Mouse (Mus musculus) hindbrain, embryonic 13.5 days (tissue): ENCODE measurements around the gene Rai1. TPM values are rescaled to one million over a fixed set of nuclear protein-coding genes. Genes with fewer than 3 reads are reported as not detected.

ENCODE experiments used
- ATAC-seq: fragments of 200-750 bp; cut with Nextera tagmentation; 2 replicates; pipeline ENCODE4 v1.8.0; 2017; ENCODE audit warnings: moderate TSS enrichment; ENCODE audit not compliant: low FRiP score
- H3K27ac ChIP-seq: fragments of 300-500 bp; sonication (generic); 2 replicates; pipeline ENCODE4 v1.5.1; 2015; ENCODE audit warnings: inconsistent platforms, mild to moderate bottlenecking, moderate library complexity
- H3K27me3 ChIP-seq: fragments of 300-500 bp; sonication (generic); 2 replicates; pipeline ENCODE4 v1.6.1; 2015; ENCODE audit warnings: mild to moderate bottlenecking, inconsistent platforms
- H3K36me3 ChIP-seq: fragments of 300-500 bp; sonication (generic); 2 replicates; pipeline ENCODE4 v1.6.1; 2015; ENCODE audit warnings: mild to moderate bottlenecking, inconsistent platforms
- H3K4me1 ChIP-seq: fragments of 300-500 bp; sonication (generic); replicated peaks from 2 replicates; pipeline ENCODE4 v1.6.1; 2015; ENCODE audit warnings: inconsistent platforms
- H3K4me2 ChIP-seq: fragments of 300-500 bp; sonication (generic); 2 replicates; pipeline ENCODE4 v1.6.1; 2015; ENCODE audit warnings: inconsistent platforms, mild to moderate bottlenecking, moderate library complexity
- H3K4me3 ChIP-seq: fragments of 300-500 bp; sonication (generic); 2 replicates; pipeline ENCODE4 v1.5.1; 2015; ENCODE audit warnings: mild to moderate bottlenecking, inconsistent platforms
- H3K9ac ChIP-seq: fragments of 300-500 bp; sonication (generic); 2 replicates; pipeline ENCODE4 v1.6.1; 2015; ENCODE audit warnings: mild to moderate bottlenecking, inconsistent platforms
- H3K9me3 ChIP-seq: fragments of 300-500 bp; sonication (generic); 2 replicates; pipeline ENCODE4 v1.6.1; 2016; ENCODE audit warnings: inconsistent platforms
- WGBS: fragments of 180-500 bp; shearing (Covaris S2); methylation state at CpG from one replicate; pipeline ENCODE4 v1.1.7; 2015; 5-methylcytosine and 5-hydroxymethylcytosine counted together
- polyA plus RNA-seq: library from polyadenylated mRNA; unstranded; fragments of >200 nt; fragmentation: Nextera tagmentation; extraction: Ambion mirVana; gene quantifications from 2 replicates; pipeline ENCODE4 v1.2.1, GENCODE M21; 2015

The Rai1 gene
- polyA plus RNA-seq, 1 experiment from 2014 or later, result 32.6 TPM

- peaks cover 73% of the 10 kb centered on the region for H3K4me1 ChIP-seq
Observed at GRCm38 (mm10) chr11:60114296-60115023, 9.6 kb downstream of the Rai1 start.

GRCm38 (mm10) chr11:60115024-60115538, 10.3 kb downstream of the Rai1 start:
- Histone ChIP-seq H3K9ac (peak overlapping the region; percentile 80), H3K27me3 (no peaks in the 10 kb centered on the region), H3K36me3 (no peaks in the 10 kb centered on the region), H3K9me3 (no peaks in the 10 kb centered on the region), H3K4me1 (peaks cover 73% of the 10 kb centered on the region), H3K27ac (peak overlapping the region; percentile 96), H3K4me3 (peak overlapping the region; percentile 50), H3K4me2 (peak overlapping the region; percentile 79)
- under 1% methylated on average over 22 of the region's 43 CpGs for WGBS
- ATAC-seq, result peak; percentile 92

More at GRCm38 (mm10) chr11:60114296-60115023, 9.6 kb downstream of the Rai1 start:
- Histone ChIP-seq H3K9me3 (no peaks in the 10 kb centered on the region), H3K36me3 (no peaks in the 10 kb centered on the region), H3K27me3 (no peaks in the 10 kb centered on the region), H3K27ac (peak overlapping the region; percentile 96), H3K9ac (peak overlapping the region; percentile 80), H3K4me3 (peak overlapping the region; percentile 50), H3K4me2 (peak overlapping the region; percentile 79)
- WGBS, result 1% methylated on average over 21 of the region's 21 CpGs
- peak; percentile 51 for ATAC-seq

GRCm38 (mm10) chr11:60115638-60116276, 10.9 kb downstream of the Rai1 start:
- Histone ChIP-seq H3K9me3 (no peaks in the 10 kb centered on the region), H3K36me3 (no peaks in the 10 kb centered on the region), H3K4me1 (peaks cover 75% of the 10 kb centered on the region), H3K4me3 (peak overlapping the region; percentile 50), H3K27me3 (no peaks in the 10 kb centered on the region), H3K9ac (peak overlapping the region; percentile 80), H3K4me2 (peak overlapping the region; percentile 79), H3K27ac (peak overlapping the region; percentile 96)
- WGBS, result 36% methylated on average over 6 of the region's 6 CpGs
- peak; percentile 4; the same call in 1 of the 2 replicates for ATAC-seq

GRCm38 (mm10) chr11:60120586-60121262, 15.9 kb downstream of the Rai1 start:
- Histone ChIP-seq H3K9ac (no peak overlapping the region), H3K4me3 (no peak overlapping the region), H3K36me3 (no peaks in the 10 kb centered on the region), H3K9me3 (no peaks in the 10 kb centered on the region), H3K27me3 (no peaks in the 10 kb centered on the region), H3K4me2 (no peak overlapping the region), H3K27ac (no peak overlapping the region), H3K4me1 (peaks cover 37% of the 10 kb centered on the region)
- 92% methylated on average over 2 of the region's 2 CpGs for WGBS
- no peak for ATAC-seq

- Histone ChIP-seq H3K9ac (no peak overlapping the region), H3K4me3 (no peak overlapping the region), H3K4me2 (no peak overlapping the region), H3K4me1 (peaks cover 46% of the 10 kb centered on the region), H3K9me3 (no peaks in the 10 kb centered on the region), H3K27me3 (no peaks in the 10 kb centered on the region), H3K27ac (no peak overlapping the region), H3K36me3 (no peaks in the 10 kb centered on the region)
- ATAC-seq, result no peak
Observed at GRCm38 (mm10) chr11:60122611-60123010, 17.8 kb downstream of the Rai1 start.

- Histone ChIP-seq H3K4me3 (no peak overlapping the region), H3K27me3 (no peaks in the 10 kb centered on the region), H3K9me3 (no peaks in the 10 kb centered on the region), H3K27ac (peak overlapping the region; percentile 40; the same call in 1 of the 2 replicates), H3K4me1 (peaks cover 30% of the 10 kb centered on the region), H3K36me3 (no peaks in the 10 kb centered on the region), H3K9ac (no peak overlapping the region), H3K4me2 (no peak overlapping the region)
- no peak for ATAC-seq
Observed at GRCm38 (mm10) chr11:60127048-60127447, 22.2 kb downstream of the Rai1 start.

GRCm38 (mm10) chr11:60127863-60128512, 23.2 kb downstream of the Rai1 start:
- peak overlapping the region; percentile 40; the same call in 1 of the 2 replicates for H3K27ac ChIP-seq
- 50% methylated on average over 4 of the region's 4 CpGs for WGBS
- ATAC-seq, result no peak

GRCm38 (mm10) chr11:60130516-60130915, 25.7 kb downstream of the Rai1 start:
- H3K27me3 ChIP-seq, result no peaks in the 10 kb centered on the region
- no peak overlapping the region for H3K4me3 ChIP-seq
- 69% methylated on average over 6 of the region's 6 CpGs for WGBS
- no peak overlapping the region for H3K9ac ChIP-seq
- ATAC-seq, result no peak
- H3K9me3 ChIP-seq, result no peaks in the 10 kb centered on the region
- no peak overlapping the region for H3K27ac ChIP-seq
- peaks cover 49% of the 10 kb centered on the region for H3K4me1 ChIP-seq
- H3K36me3 ChIP-seq, result no peaks in the 10 kb centered on the region
- H3K4me2 ChIP-seq, result no peak overlapping the region

More at GRCm38 (mm10) chr11:60127863-60128512, 23.2 kb downstream of the Rai1 start:
- Histone ChIP-seq H3K4me2 (no peak overlapping the region), H3K27me3 (no peaks in the 10 kb centered on the region), H3K36me3 (no peaks in the 10 kb centered on the region), H3K4me3 (no peak overlapping the region), H3K4me1 (peaks cover 30% of the 10 kb centered on the region), H3K9ac (no peak overlapping the region), H3K9me3 (no peaks in the 10 kb centered on the region)

- H3K27me3 ChIP-seq, result no peaks in the 10 kb centered on the region
- peaks cover 34% of the 10 kb centered on the region for H3K4me1 ChIP-seq
- no peaks in the 10 kb centered on the region for H3K36me3 ChIP-seq
- 84% methylated on average over 1 of the region's 1 CpGs for WGBS
- H3K9ac ChIP-seq, result no peak overlapping the region
- no peak overlapping the region for H3K4me2 ChIP-seq
- H3K27ac ChIP-seq, result no peak overlapping the region
- H3K9me3 ChIP-seq, result no peaks in the 10 kb centered on the region
- ATAC-seq, result no peak
- no peak overlapping the region for H3K4me3 ChIP-seq
Observed at GRCm38 (mm10) chr11:60132061-60132460, 27.2 kb downstream of the Rai1 start.

GRCm38 (mm10) chr11:60136491-60136890, 31.7 kb downstream of the Rai1 start:
- Histone ChIP-seq H3K9me3 (no peaks in the 10 kb centered on the region), H3K27me3 (no peaks in the 10 kb centered on the region), H3K4me1 (peaks cover 42% of the 10 kb centered on the region), H3K36me3 (no peaks in the 10 kb centered on the region), H3K27ac (no peak overlapping the region), H3K4me3 (no peak overlapping the region), H3K9ac (no peak overlapping the region), H3K4me2 (no peak overlapping the region)
- ATAC-seq, result no peak
- 100% methylated on average over 1 of the region's 1 CpGs for WGBS

GRCm38 (mm10) chr11:60137170-60137569, 32.4 kb downstream of the Rai1 start:
- Histone ChIP-seq H3K4me2 (no peak overlapping the region), H3K27me3 (no peaks in the 10 kb centered on the region), H3K9ac (no peak overlapping the region), H3K27ac (no peak overlapping the region), H3K4me3 (no peak overlapping the region), H3K9me3 (no peaks in the 10 kb centered on the region), H3K4me1 (peaks cover 49% of the 10 kb centered on the region), H3K36me3 (no peaks in the 10 kb centered on the region)
- ATAC-seq, result no peak
